Mouse (Mus musculus) cerebellum, postnatal 14 days (tissue): ENCODE results near the gene BC004004.
"Not testable (repeated sequence)": the region's sequence is repeated elsewhere in the genome, so short reads cannot be mapped to it uniquely, and the experiment has no call there.

Experiments
- DNase-seq, 2 experiments: peaks; one replicate each; pipeline ENCODE4 v3.0.0; 2021; ENCODE audit warnings: mixed read lengths in 2 of 2

The BC004004 gene

GRCm38 (mm10) chr17:29268682-29269348, at the start of gene BC004004:
Gene BC004004, plus strand, starts transcription at chr17:29268788.
- peak; percentile 98 for DNase-seq

DNA sequence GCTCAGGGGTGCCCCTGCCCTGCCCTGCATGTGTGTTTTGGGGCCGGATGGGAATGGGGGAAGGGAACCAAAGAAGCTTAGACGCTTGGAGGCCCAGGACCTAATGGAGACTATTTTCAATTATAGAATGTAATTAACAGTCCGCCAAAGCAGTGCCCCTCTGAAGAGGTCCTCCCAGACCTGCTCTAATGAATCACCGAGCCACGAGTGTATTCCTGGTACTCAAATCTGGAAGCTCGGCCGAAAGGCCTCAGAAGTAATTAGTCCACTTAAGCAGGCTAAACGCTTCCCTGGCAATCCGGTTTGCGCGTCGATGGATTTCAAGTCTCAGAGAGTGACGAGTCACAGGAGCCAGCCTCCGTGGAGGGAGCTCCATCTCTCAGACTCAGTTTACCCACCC, 48.0 kb upstream of the BC004004 start:
- DNase-seq: no peak

GRCm38 (mm10) chr17:29231109-29231508, 37.5 kb upstream of the BC004004 start:
- DNase-seq: peak; percentile 67 to 69

DNA sequence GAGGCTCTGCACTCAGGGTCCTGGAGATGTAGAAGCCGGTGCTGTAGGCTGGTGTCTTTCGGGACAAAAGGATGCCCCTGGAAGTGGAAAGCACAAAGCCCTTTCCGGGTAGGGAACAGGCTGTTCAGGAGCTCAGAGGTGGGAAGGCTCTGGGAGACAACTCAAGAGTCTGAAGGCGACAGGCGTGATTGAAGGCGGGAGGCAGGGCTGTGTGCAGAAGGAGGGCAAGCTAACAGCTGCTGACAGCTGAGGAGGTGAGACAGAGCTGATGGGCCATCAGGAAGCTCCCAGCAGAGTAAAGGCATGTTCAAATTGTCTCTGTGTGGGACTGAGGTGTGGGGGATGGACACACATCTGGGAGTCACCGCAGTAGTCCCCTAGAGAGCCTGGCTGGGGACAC, 32.5 kb upstream of the BC004004 start:
- DNase-seq: no peak

DNA sequence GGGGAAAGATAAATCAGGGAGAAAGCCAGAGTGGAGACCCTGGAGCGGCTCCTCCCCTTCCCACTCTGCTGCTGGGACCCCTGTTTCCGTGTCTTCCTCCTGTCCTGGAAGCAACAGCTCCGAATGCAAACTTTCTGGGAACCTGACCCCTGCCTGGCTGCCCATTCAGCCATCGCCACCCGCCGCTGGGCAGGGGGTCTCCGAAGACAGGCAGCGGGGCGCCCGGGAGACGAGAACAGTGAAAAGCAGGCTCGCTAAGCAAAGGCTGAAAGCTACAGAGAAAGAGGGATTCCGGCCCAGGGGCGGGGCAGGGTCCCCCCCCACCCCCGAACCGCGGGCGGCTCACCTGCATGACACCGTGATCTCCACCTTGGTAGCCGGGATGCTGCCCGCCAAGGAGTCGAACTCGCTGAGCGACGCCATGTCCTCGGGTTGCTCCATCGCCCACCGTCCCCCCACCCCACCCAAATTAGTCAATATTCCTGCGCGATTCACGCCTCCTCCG, 31.3 kb upstream of the BC004004 start:
- DNase-seq: no peak

DNA sequence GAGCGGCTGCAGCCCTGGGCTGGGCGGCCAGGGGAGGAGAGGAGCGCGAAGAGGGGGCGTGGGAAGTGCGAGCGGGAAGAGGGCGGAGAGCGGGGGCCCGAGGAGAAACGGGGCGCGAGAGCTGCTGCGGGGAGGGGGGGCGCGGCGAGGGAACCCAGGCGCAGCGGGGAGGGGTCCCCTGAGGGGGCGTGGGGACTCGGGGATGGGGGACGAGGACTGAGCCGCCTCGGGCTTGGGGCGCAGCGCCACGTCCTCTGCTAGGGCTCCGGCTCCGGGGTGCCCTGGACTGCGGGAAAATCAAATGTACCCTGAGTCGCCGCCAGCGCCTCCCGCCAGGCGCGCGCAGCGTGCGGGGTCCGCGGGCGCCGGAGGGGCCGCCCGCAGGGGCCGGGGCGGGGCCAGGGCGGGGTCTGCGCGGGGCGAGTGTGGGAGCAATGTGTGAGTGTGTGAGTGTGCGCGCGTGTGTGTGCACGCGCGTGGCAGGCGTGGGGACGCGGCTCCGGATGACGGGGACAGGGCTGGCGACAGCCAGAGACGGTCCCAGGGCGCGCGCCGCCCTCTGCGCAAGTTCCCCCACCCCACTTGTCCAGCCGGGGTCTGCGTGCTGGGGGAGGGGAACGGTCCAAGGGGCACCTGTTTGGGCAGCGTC, 30.7 kb upstream of the BC004004 start, which contains the start of gene Cpne5:
Cpne5 (minus strand) TSS at position 396 of the 649 bp plus-strand sequence.
- peak; percentile 39 to 59 for DNase-seq

DNA sequence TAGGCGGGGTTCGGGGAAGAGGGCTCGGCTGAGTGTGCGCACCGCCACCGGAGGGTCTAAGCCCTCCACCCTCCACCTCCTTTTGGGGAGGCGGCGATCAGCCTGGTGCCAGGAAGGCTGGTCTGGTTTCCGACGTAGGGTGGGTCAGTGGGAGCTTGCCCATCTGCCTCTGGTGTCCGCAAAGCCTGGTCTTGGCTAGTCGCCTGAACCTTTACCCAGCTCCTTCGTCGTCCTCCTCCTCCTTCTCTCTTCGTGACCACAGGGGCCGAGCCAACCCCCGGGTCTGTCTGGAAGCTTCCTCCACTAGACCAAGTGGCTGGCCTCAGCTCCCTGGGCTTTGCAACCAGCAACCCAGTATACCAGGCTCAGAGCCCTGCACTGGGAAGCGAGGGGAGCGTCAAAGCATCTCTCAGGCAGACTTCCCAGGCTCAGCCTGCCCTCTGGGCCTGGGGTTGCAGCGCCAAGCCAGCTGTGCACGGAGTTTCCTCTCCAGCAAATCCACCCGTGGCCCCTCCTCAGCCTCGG, 30.1 kb upstream of the BC004004 start:
- DNase-seq: peak; percentile 47 to 58

DNA sequence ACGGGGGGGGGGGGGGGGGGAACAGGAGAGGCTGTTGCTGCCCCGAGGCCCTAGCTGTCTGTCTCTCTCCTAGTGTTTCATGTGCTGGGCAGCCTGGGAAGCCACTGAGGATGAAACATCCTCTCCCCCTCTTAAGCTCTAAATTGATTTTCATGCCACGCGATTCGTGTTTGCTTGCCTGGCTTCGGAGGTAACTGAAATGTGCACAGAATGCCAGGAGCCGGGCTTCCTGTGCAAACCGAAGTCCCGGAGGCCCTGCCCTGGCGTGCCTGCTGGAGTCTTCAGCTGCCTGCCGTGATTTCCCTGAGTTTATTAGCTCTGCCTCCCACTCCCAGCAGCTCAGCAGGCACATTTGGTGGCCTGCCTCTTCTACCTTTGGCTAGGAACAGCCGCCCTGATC, 23.7 kb upstream of the BC004004 start:
- DNase-seq: no peak

DNA sequence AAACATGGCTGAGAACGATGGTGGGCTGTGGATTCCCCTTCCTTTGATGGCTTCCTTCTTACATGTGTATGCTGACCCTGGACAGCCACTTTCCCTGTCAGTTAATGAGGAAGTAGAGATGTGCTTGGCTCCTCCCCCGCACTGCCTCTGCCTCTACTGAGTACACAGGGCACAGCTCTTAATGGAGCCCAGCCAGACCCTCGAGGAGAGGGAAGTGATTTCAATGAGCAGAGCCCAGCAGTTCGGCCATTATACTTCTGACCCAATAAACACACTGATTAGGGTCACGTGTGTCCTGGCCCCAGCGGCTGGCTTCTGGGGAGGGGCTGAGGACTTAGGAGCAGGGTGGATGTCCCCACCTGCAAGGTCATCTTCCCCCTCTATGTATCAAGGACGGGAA, 22.9 kb upstream of the BC004004 start:
- DNase-seq: peak in 1 of 2 experiments; percentile 47

DNA sequence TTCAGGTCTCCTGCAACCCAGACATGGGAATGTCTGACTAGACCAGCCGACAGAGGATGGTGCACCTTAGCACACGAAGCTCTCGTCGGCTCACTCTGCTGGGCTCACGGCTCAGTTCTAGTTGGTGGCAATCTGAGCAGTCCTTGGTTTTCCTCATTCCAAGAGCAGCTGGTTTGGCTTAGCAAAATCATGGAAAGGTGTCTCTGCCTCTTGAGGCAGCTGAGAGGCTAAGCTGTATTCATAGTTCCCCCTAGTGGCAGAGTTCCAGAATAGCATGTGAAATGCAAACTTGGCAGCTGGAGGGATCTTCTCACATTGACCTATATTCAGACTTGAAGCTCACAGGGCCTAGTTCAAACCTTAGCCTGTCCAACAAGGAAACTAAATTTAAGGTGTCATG, 22.0 kb upstream of the BC004004 start:
- peak; percentile 63 to 69 for DNase-seq

DNA sequence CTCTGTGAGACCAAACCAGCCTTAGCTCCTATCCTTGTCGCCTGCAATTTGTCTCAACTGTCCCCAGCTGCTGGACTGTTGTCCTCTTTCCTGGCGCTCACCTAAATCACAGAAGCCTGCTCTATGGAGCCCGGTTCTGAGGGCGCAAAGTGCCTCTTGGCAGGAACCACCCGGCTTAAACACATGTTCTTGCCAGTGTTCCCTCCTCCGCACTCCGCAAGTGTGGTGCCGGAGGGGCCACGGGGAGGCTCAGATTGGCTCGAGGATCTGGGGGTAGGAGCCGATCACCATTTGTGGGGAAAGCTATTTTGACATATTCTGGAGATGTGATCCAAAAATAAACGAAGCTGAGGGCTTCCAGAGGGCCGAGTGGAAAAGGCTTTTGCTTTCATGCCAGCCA, 20.7 kb upstream of the BC004004 start:
- no peak for DNase-seq

DNA sequence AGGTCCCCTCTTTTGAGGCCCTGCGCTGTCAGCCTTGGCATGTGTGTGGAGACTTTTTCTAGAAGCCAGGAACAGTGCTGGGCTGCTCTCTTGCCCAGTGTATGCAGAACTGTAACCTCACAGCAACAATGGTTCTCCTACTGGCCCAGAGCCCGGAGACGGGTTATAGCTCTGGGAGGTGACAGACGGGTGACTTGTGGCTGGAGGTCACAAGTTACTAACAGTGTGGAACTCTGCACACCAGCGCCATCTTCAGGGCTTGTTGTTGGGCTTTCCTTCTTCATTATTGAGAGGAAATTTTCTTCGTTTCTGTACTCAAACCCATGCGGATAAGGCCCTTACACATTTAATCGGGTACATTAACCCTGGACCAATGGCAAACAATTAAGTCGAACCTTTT, 19.1 kb upstream of the BC004004 start:
- peak; percentile 49 to 83 for DNase-seq

GRCm38 (mm10) chr17:29251006-29251405, 17.6 kb upstream of the BC004004 start:
- DNase-seq: not testable (repeated sequence)

GRCm38 (mm10) chr17:29251608-29252390, 16.8 kb upstream of the BC004004 start:
- peak in 1 of 2 experiments; percentile 52 for DNase-seq

DNA sequence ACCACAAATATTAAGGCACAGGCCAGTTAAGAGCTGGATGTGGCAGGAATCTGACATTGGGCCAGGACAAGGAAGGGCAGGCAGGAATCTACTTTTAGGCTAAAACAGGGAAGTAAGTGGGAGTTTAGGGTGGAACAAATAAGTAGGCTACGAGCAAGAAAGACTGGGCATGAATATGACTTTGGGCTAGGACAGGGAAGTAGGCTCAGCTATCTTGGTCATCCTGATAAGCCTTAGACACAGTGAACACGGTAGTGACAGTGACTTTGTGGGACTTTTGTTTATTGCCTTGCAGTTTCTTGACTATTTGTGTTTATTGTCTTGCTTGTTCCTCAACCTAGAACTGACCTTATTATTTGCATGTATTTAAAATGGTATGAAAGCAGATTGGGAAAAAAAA, 15.4 kb upstream of the BC004004 start:
- DNase-seq: no peak

GRCm38 (mm10) chr17:29253684-29254083, 14.9 kb upstream of the BC004004 start:
- no peak for DNase-seq

DNA sequence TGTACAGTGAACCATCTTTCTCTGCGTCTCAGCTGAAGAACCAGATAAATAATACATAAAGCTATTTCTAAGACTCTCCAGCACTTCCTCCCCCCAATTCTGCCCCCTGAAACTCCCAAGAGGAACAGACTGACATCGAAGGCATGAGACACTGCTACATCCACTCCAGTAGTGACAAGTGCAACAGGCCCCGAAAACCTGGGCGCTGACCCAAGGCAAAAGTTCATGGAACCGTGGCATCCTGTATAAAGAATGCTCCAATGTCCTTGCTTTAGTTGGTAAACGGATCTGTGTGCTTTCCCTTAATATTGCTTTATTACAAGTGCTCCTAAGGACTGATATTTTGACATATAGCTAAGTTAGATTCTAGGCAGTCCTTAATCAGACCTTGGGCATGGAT, 13.8 kb upstream of the BC004004 start:
- DNase-seq: not testable (repeated sequence)

- DNase-seq: no peak
Measured at GRCm38 (mm10) chr17:29256507-29256906, 12.1 kb upstream of the BC004004 start.

GRCm38 (mm10) chr17:29257001-29257511, 11.5 kb upstream of the BC004004 start:
- no peak for DNase-seq

DNA sequence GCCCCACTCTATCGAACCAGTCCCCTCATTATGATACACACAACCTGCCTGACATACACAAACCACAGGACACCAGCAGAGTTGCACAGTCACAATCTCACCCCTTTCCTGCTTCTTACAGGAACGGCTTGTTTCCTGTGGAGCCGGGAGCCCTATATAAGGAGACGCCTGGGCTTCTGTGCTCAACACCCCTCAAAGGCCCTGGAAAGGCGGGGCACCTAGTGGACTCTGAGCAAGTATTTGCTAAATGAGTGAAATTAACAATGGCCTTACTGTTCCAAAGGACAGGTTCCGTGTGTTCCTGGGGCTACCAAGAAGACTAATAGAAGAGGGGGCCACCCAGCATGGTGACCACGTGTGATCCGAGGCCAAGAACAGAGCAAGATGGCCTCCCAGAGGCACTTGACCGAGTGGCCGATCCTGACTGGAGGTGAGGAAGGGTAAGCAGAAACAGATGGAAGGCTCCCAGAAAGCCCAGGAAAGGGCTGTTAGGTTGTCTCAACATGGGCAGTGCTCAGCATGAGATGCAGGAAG, 10.5 kb upstream of the BC004004 start:
- DNase-seq: no peak

GRCm38 (mm10) chr17:29258921-29259320, 9.7 kb upstream of the BC004004 start:
- DNase-seq: no peak

- peak; percentile 87 to 91 for DNase-seq
Measured at GRCm38 (mm10) chr17:29259489-29259888, 9.1 kb upstream of the BC004004 start.

- no peak for DNase-seq
Measured at GRCm38 (mm10) chr17:29260501-29260900, 8.1 kb upstream of the BC004004 start.
